ENCODE assay signal across 9 mouse cellular contexts in genomic region chr7:112238768-112239728, GRCm38 (mm10). TPM values are rescaled to one million over a fixed set of nuclear protein-coding genes. Genes with fewer than 3 reads are reported as not detected.
DNase-seq lines count a peak whose midpoint lies in the region; ATAC-seq and TF ChIP-seq lines count a peak whose summit lies in the region.
"Had no signal": no experiment of that assay in that cellular context is flagged by ENCODE, and none has a peak within 500 bp of the region (broad histone marks: within the 10 kb centered on the region; RNA-seq: fewer than 3 reads in every experiment).

No protein-coding gene starts in this region.

- peak in 1 of 2 experiments; percentile 61 for DNase-seq in cerebellum, adult 2 months
- DNase-seq in cerebellum, postnatal 10 days: no peak
- peak; percentile 86 to 94 for DNase-seq in layer of hippocampus, adult 18-20 months (ENCODE audit: low spot score in 2 of 2)
- DNase-seq in layer of hippocampus, postnatal 25 days (ENCODE audit: extremely low spot score in 1 of 2, low spot score in 1 of 2): no peak
- DNase-seq in layer of hippocampus, adult 2 months (ENCODE audit: low spot score in 2 of 2): peak; percentile 78 to 89
- no peak for DNase-seq in gastrocnemius, adult 8-10 months (ENCODE audit: low spot score in 2 of 2)

- H3K27ac ChIP-seq in cerebellum, adult 2 months (ENCODE audit: insufficient read depth, low read length): peak overlapping the region; percentile 58
- H3K27ac ChIP-seq in layer of hippocampus, adult 2 months: peak overlapping the region; percentile 92

- 22% methylated on average over 10 of the region's 10 CpGs for WGBS in cerebellum, adult 2 months

- TF ChIP-seq POLR2A in cerebellum, adult 2 months (IDR thresholded peaks at IDR 0.05; ENCODE audit: borderline replicate concordance, insufficient read depth, low read length): no peak

- H3K27me3 ChIP-seq in cerebellum, adult 2 months (ENCODE audit: control insufficient read depth, insufficient read depth, low read length): no peaks in the 10 kb centered on the region; the same call in 1 of the 2 replicates

- H3K4me1 ChIP-seq in cerebellum, adult 2 months (ENCODE audit: control insufficient read depth, insufficient read depth, low read length): peaks cover 88% of the 10 kb centered on the region

- ATAC-seq in megakaryocyte, adult 5-6 weeks (ENCODE audit: poor library complexity, severe bottlenecking): 0 out of 2 replicates have a peak, but pooled peaks have one; percentile 4
- ATAC-seq in erythroid progenitor cell, adult 5-6 weeks (replicated peaks; ENCODE audit: low FRiP score, poor library complexity, severe bottlenecking): no peak

- no peak for TF ChIP-seq CTCF in cerebellum, adult 2 months (IDR thresholded peaks at IDR 0.05; ENCODE audit: borderline replicate concordance, insufficient read depth, low read depth, low read length)
- TF ChIP-seq CTCF in layer of hippocampus, adult 2 months (conservative IDR thresholded peaks at IDR 0.05): no peak

- H3K4me3 ChIP-seq in cerebellum, adult 2 months (replicated peaks; ENCODE audit: insufficient read depth, low read depth, low read length): no peak overlapping the region
- no peak overlapping the region for H3K4me3 ChIP-seq in layer of hippocampus, adult 2 months
- H3K4me3 ChIP-seq: megakaryocyte, embryonic 14.5 days had no signal

RNA-seq across cellular contexts. Expression of gene Mical2, which starts 13.4 kb away (rescaled TPM):
- polyA plus RNA-seq in cerebellum, adult 2 months (2012; rRNA removed): 173 and 203 TPM in 2 replicates
- total RNA-seq in layer of hippocampus, adult 18-20 months (2021): 100 to 1,000 TPM; 611 to 639 TPM
- total RNA-seq in layer of hippocampus, postnatal 25 days (2021): 100 to 1,000 TPM; 645 to 717 TPM
- total RNA-seq in layer of hippocampus, adult 2 months (2021): 100 to 1,000 TPM; 667 to 694 TPM
- total RNA-seq in megakaryocyte, adult 5-6 weeks (2015): 1.1 and 1.8 TPM in 2 replicates
- 0.69 and 1.1 TPM in 2 replicates for total RNA-seq in megakaryocyte, adult 5-6 weeks (2017)
- total RNA-seq in erythroid progenitor cell, adult 5-6 weeks (2015; ENCODE audit: low replicate concordance): not detected in 2 replicates
- not detected in 2 replicates for total RNA-seq in erythroid progenitor cell, adult 5-6 weeks (2017; ENCODE audit: low replicate concordance)
- total RNA-seq in gastrocnemius, adult 8-10 months (2022): 100 to 1,000 TPM; 172 to 236 (median 206) TPM

Comparison
In these comparisons a context has a peak if more than half of its experiments do, and no peak if none do; other contexts are left out.
1. DNase-seq: peak in layer of hippocampus, adult 18-20 months (2 of 2) and layer of hippocampus, adult 2 months (2 of 2); none in cerebellum, postnatal 10 days (0 of 2), layer of hippocampus, postnatal 25 days (0 of 2) and gastrocnemius, adult 8-10 months (0 of 2).
2. RNA of gene Mical2, which starts 13.4 kb away (total RNA-seq): 645 to 717 TPM in layer of hippocampus, postnatal 25 days, 667 to 694 TPM in layer of hippocampus, adult 2 months, 611 to 639 TPM in layer of hippocampus, adult 18-20 months and 172 to 236 TPM in gastrocnemius, adult 8-10 months; 0.69 to 1.8 TPM in megakaryocyte, adult 5-6 weeks and not detected in erythroid progenitor cell, adult 5-6 weeks; every median in the first group is over 10 times any median in the second.